ENCODE assay signal across 15 mouse cellular contexts in the genomic region with DNA sequence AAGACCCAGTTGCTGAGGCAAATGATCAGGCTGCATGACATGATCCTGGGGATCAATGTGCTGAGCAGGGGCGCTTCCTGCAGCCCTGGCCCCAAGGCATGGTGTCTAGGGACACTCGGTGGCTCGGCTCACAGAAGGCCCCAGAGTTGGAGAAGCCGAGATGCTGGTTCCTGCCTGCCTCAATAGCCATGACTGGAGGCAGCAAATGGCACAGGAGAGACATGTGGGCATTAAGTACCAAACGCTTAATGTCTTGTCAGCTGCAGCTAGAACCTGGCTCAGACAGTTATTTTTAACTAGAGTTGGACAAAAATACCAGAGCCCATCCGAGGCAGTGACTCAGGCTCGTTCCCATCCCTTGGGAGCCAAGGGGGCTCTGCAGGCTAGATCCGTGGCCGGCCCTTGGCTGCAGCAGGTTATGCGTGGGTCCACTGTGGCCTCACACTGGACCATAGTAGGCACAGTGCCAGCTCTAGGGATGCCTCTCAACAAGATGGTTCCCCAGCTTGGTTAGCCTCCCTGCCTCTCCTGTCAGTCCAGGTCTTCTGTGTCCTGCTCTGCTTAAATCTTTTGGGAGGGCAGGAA. TPM values are rescaled to one million over a fixed set of nuclear protein-coding genes. Genes with fewer than 3 reads are reported as not detected.
DNase-seq lines count a peak whose midpoint lies in the region; ATAC-seq lines count a peak whose summit lies in the region.
"Had no signal": no experiment of that assay in that cellular context is flagged by ENCODE, and none has a peak within 500 bp of the region (broad histone marks: within the 10 kb centered on the region; RNA-seq: fewer than 3 reads in every experiment).

No protein-coding gene starts in this region.

- no peak overlapping the region for H3K4me2 ChIP-seq in forebrain, embryonic 15.5 days (replicated peaks)
- H3K4me2 ChIP-seq in forebrain, embryonic 16.5 days (ENCODE audit: low read length), result no peak overlapping the region
- no peak overlapping the region for H3K4me2 ChIP-seq in limb, embryonic 15.5 days
- no peak overlapping the region for H3K4me2 ChIP-seq in midbrain, embryonic 16.5 days (ENCODE audit: low read length)
- H3K4me2 ChIP-seq: heart, embryonic 12.5 days; lung, embryonic 14.5 days had no signal

- H3K27me3 ChIP-seq in forebrain, embryonic 15.5 days, result no peaks in the 10 kb centered on the region
- H3K27me3 ChIP-seq in forebrain, embryonic 16.5 days (replicated peaks; ENCODE audit: control insufficient read depth, insufficient read depth, low read length), result no peaks in the 10 kb centered on the region
- no peaks in the 10 kb centered on the region; the same call in 1 of the 2 replicates for H3K27me3 ChIP-seq in limb, embryonic 15.5 days
- H3K27me3 ChIP-seq in limb, embryonic 10.5 days (ENCODE audit: low read depth, poor library complexity, severe bottlenecking), result peaks cover 10% of the 10 kb centered on the region; the same call in 1 of the 2 replicates
- H3K27me3 ChIP-seq in midbrain, embryonic 16.5 days (ENCODE audit: control insufficient read depth, insufficient read depth, low read depth, low read length), result no peaks in the 10 kb centered on the region

- no peak overlapping the region for H3K4me3 ChIP-seq in forebrain, embryonic 15.5 days
- H3K4me3 ChIP-seq in forebrain, embryonic 16.5 days (replicated peaks; ENCODE audit: low read length), result no peak overlapping the region
- no peak overlapping the region for H3K4me3 ChIP-seq in limb, embryonic 15.5 days
- no peak overlapping the region for H3K4me3 ChIP-seq in limb, embryonic 10.5 days
- H3K4me3 ChIP-seq in midbrain, embryonic 16.5 days (ENCODE audit: low read depth, low read length), result no peak overlapping the region
- H3K4me3 ChIP-seq: forebrain, embryonic 10.5 days; heart, embryonic 12.5 days had no signal

- H3K36me3 ChIP-seq in forebrain, embryonic 15.5 days, result no peaks in the 10 kb centered on the region
- H3K36me3 ChIP-seq in forebrain, embryonic 16.5 days (ENCODE audit: control insufficient read depth, insufficient read depth), result peaks cover 4% of the 10 kb centered on the region; the same call in 1 of the 2 replicates
- H3K36me3 ChIP-seq in limb, embryonic 15.5 days, result 0 out of 2 replicates have a peak, but pooled peaks cover 4% of the 10 kb centered on the region
- H3K36me3 ChIP-seq in limb, embryonic 10.5 days, result no peaks in the 10 kb centered on the region
- H3K36me3 ChIP-seq in midbrain, embryonic 16.5 days (ENCODE audit: control insufficient read depth, insufficient read depth, low read length), result no peaks in the 10 kb centered on the region
- H3K36me3 ChIP-seq: forebrain, embryonic 10.5 days; heart, embryonic 12.5 days had no signal

- no peak overlapping the region for H3K9ac ChIP-seq in forebrain, embryonic 15.5 days (replicated peaks)
- no peak overlapping the region for H3K9ac ChIP-seq in forebrain, embryonic 16.5 days (replicated peaks; ENCODE audit: low read depth, low read length)
- H3K9ac ChIP-seq in limb, embryonic 15.5 days, result no peak overlapping the region
- H3K9ac ChIP-seq in midbrain, embryonic 16.5 days (ENCODE audit: low read depth, low read length), result 0 out of 2 replicates have a peak overlapping the region, but pooled peaks have one; percentile 5
- H3K9ac ChIP-seq: heart, embryonic 12.5 days; lung, embryonic 14.5 days had no signal

- no peak for ATAC-seq in forebrain, embryonic 15.5 days (replicated peaks)
- ATAC-seq in forebrain, embryonic 16.5 days, result no peak
- no peak for ATAC-seq in limb, embryonic 15.5 days (ENCODE audit: insufficient number of reproducible peaks, low FRiP score, low TSS enrichment, low read depth)
- ATAC-seq in midbrain, embryonic 16.5 days, result no peak
- ATAC-seq: CD4-positive, CD25-positive, alpha-beta regulatory T cell, adult 4 months; inflammation-experienced regulatory T-cells, adult 6 months had no signal

- H3K9me3 ChIP-seq in forebrain, embryonic 15.5 days, result no peaks in the 10 kb centered on the region
- H3K9me3 ChIP-seq in forebrain, embryonic 16.5 days (ENCODE audit: control insufficient read depth, low read length), result no peaks in the 10 kb centered on the region
- H3K9me3 ChIP-seq in limb, embryonic 15.5 days, result no peaks in the 10 kb centered on the region
- H3K9me3 ChIP-seq in limb, embryonic 10.5 days (replicated peaks), result no peaks in the 10 kb centered on the region
- H3K9me3 ChIP-seq in midbrain, embryonic 16.5 days (replicated peaks; ENCODE audit: control insufficient read depth, low read length, poor library complexity, severe bottlenecking), result no peaks in the 10 kb centered on the region
- H3K9me3 ChIP-seq: forebrain, embryonic 10.5 days; heart, embryonic 12.5 days had no signal

- 82% methylated on average over 10 of the region's 10 CpGs for WGBS in forebrain, embryonic 15.5 days
- WGBS in forebrain, embryonic 16.5 days, result 82% methylated on average over 10 of the region's 10 CpGs
- 76% methylated on average over 10 of the region's 10 CpGs for WGBS in limb, embryonic 15.5 days
- 88% methylated on average over 10 of the region's 10 CpGs for WGBS in limb, embryonic 10.5 days
- WGBS in midbrain, embryonic 16.5 days, result 81% methylated on average over 10 of the region's 10 CpGs

- H3K4me1 ChIP-seq in forebrain, embryonic 15.5 days, result peaks cover 78% of the 10 kb centered on the region
- peaks cover 72% of the 10 kb centered on the region for H3K4me1 ChIP-seq in forebrain, embryonic 16.5 days (replicated peaks; ENCODE audit: control insufficient read depth, insufficient read depth, low read length)
- H3K4me1 ChIP-seq in limb, embryonic 15.5 days, result peaks cover 26% of the 10 kb centered on the region; the same call in 1 of the 2 replicates
- peaks cover 50% of the 10 kb centered on the region for H3K4me1 ChIP-seq in limb, embryonic 10.5 days
- H3K4me1 ChIP-seq in midbrain, embryonic 16.5 days (ENCODE audit: control insufficient read depth, insufficient read depth, low read length), result peaks cover 63% of the 10 kb centered on the region

- H3K27ac ChIP-seq in forebrain, embryonic 15.5 days (replicated peaks), result peak overlapping the region; percentile 82
- no peak overlapping the region for H3K27ac ChIP-seq in forebrain, embryonic 16.5 days (ENCODE audit: low read length)
- H3K27ac ChIP-seq in limb, embryonic 15.5 days, result 0 out of 2 replicates have a peak overlapping the region, but pooled peaks have one; percentile 4
- no peak overlapping the region for H3K27ac ChIP-seq in limb, embryonic 10.5 days
- H3K27ac ChIP-seq in midbrain, embryonic 16.5 days (ENCODE audit: low read length), result no peak overlapping the region
- H3K27ac ChIP-seq: forebrain, embryonic 10.5 days had no signal

- DNase-seq in limb, embryonic 10.5 days (ENCODE audit: low spot score), result no peak
- peak; percentile 16 for DNase-seq in adipocyte (ENCODE audit: low spot score)
- no peak for DNase-seq in thymus, postnatal 10 days (ENCODE audit: low spot score in 2 of 2)
- no peak for DNase-seq in natural killer cell, adult 2 months (ENCODE audit: low spot score in 2 of 2)
- DNase-seq: kidney, postnatal 10 days; lung, embryonic 14.5 days; thymus, postnatal 25 days had no signal

RNA-seq across cellular contexts. Expression of a gene that starts 8.9 kb away (rescaled TPM):
- 105 and 120 TPM in 2 replicates for polyA plus RNA-seq in forebrain, embryonic 15.5 days (2015; fragmentation: Nextera tagmentation; extraction: Ambion mirVana)
- 109 and 113 TPM in 2 replicates for polyA plus RNA-seq in forebrain, embryonic 16.5 days (2015; fragmentation: Nextera tagmentation; extraction: Ambion mirVana)
- polyA plus RNA-seq in limb, embryonic 15.5 days (2015; fragmentation: Nextera tagmentation; extraction: Ambion mirVana), result 2.3 and 3.2 TPM in 2 replicates
- polyA plus RNA-seq in limb, embryonic 10.5 days (2016; fragmentation: Nextera tagmentation; extraction: Ambion mirVana), result 1.4 and 1.6 TPM in 2 replicates
- 90.2 and 91.0 TPM in 2 replicates for polyA plus RNA-seq in midbrain, embryonic 16.5 days (2015; fragmentation: Nextera tagmentation; extraction: Ambion mirVana)

RNA-seq across cellular contexts. Expression of a gene that starts 57.3 kb away (rescaled TPM):
- polyA plus RNA-seq in forebrain, embryonic 15.5 days (2015; fragmentation: Nextera tagmentation; extraction: Ambion mirVana), result 341 and 346 TPM in 2 replicates
- polyA plus RNA-seq in forebrain, embryonic 16.5 days (2015; fragmentation: Nextera tagmentation; extraction: Ambion mirVana), result 336 and 357 TPM in 2 replicates
- polyA plus RNA-seq in limb, embryonic 15.5 days (2015; fragmentation: Nextera tagmentation; extraction: Ambion mirVana), result 292 and 301 TPM in 2 replicates
- 362 and 370 TPM in 2 replicates for polyA plus RNA-seq in limb, embryonic 10.5 days (2016; fragmentation: Nextera tagmentation; extraction: Ambion mirVana)
- 270 and 301 TPM in 2 replicates for polyA plus RNA-seq in midbrain, embryonic 16.5 days (2015; fragmentation: Nextera tagmentation; extraction: Ambion mirVana)

Comparison
In these comparisons a context has a peak if more than half of its experiments do, and no peak if none do; other contexts are left out.
1. H3K27ac ChIP-seq: peak in forebrain, embryonic 15.5 days (single experiment) and limb, embryonic 15.5 days (single experiment); none in forebrain, embryonic 16.5 days (single experiment), limb, embryonic 10.5 days (single experiment) and midbrain, embryonic 16.5 days (single experiment).
2. RNA of a gene that starts 8.9 kb away (polyA plus RNA-seq): 105 to 120 TPM in forebrain, embryonic 15.5 days, 109 to 113 TPM in forebrain, embryonic 16.5 days and 90.2 to 91.0 TPM in midbrain, embryonic 16.5 days; 2.3 to 3.2 TPM in limb, embryonic 15.5 days and 1.4 to 1.6 TPM in limb, embryonic 10.5 days; every median in the first group is over 10 times any median in the second.